Mouse (Mus musculus) thymus, adult 2 months (tissue): ENCODE results near the gene Arhgap42.

Source experiments
- CTCF ChIP-seq: fragments of 200-500 bp; IDR thresholded peaks from 2 replicates; pipeline ENCODE4 v1.5.1; 2012; ENCODE audit warnings: mild to moderate bottlenecking, control low read depth, low read length, moderate library complexity, borderline replicate concordance; ENCODE audit not compliant: control insufficient read depth, poor library complexity, insufficient read depth; ENCODE audit errors: extremely low read depth
- POLR2A ChIP-seq: fragments of 200-500 bp; IDR thresholded peaks from 2 replicates; pipeline ENCODE4 v1.6.1; 2012; ENCODE audit warnings: mild to moderate bottlenecking, low read length, control low read depth, moderate library complexity; ENCODE audit not compliant: control insufficient read depth, poor library complexity, insufficient read depth; ENCODE audit errors: extremely low read depth

DNA sequence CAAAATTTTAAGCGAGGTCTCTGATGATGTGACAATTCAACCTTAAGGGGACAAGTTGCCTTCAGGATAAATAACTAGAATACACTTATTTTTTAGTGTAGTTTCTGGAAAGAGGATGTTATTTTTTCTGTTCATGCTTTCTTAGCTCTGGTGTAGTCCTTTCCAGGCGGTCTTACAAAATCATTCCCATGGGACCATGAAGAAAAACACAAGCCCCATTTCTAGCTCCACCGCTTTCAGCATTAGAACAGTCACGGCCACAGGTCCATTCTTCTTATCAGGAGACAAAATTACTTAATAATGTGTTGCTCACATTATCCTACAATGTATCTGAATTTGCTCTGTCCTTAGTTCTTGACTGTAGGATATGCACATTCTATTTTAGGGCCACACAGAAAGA is 46.2 kb downstream of the Arhgap42 start:
- TF ChIP-seq CTCF: no peak
- TF ChIP-seq POLR2A: no peak
